Mouse (Mus musculus) hindbrain, embryonic 11.5 days (tissue): ENCODE data around the gene Invs. TPM values are rescaled to one million over a fixed set of nuclear protein-coding genes. Genes with fewer than 3 reads are reported as not detected.

ENCODE experiments used
- ATAC-seq: fragments of 200-750 bp; cut with Nextera tagmentation; 2 replicates; pipeline ENCODE4 v1.8.0; 2017; ENCODE audit warnings: mild to moderate bottlenecking, moderate TSS enrichment, moderate library complexity; ENCODE audit not compliant: low FRiP score
- DNase-seq: peaks from one replicate; pipeline ENCODE4 v3.0.0-alpha.2; 2015; ENCODE audit warnings: low spot score
- H3K27ac ChIP-seq: fragments of 300-500 bp; sonication (generic); 2 replicates; pipeline ENCODE4 v1.5.1; 2014; ENCODE audit warnings: mild to moderate bottlenecking, low read depth, low read length
- H3K27me3 ChIP-seq: fragments of 300-500 bp; sonication (generic); 2 replicates; pipeline ENCODE4 v1.6.1; 2014; ENCODE audit warnings: mild to moderate bottlenecking, low read length, moderate library complexity, mixed read lengths; ENCODE audit not compliant: control insufficient read depth, insufficient read depth
- H3K36me3 ChIP-seq: fragments of 300-500 bp; sonication (generic); 2 replicates; pipeline ENCODE4 v1.6.1; 2014; ENCODE audit warnings: mild to moderate bottlenecking, low read length, moderate library complexity, mixed read lengths; ENCODE audit not compliant: control insufficient read depth, insufficient read depth
- H3K4me1 ChIP-seq: fragments of 300-500 bp; sonication (generic); replicated peaks from 2 replicates; pipeline ENCODE4 v1.6.1; 2014; ENCODE audit warnings: low read length, mixed read lengths; ENCODE audit not compliant: control insufficient read depth, insufficient read depth
- H3K4me2 ChIP-seq: fragments of 300-500 bp; sonication (generic); replicated peaks from 2 replicates; pipeline ENCODE4 v1.6.1; 2014; ENCODE audit warnings: mild to moderate bottlenecking, low read depth, low read length
- H3K4me3 ChIP-seq: fragments of 300-500 bp; sonication (generic); 2 replicates; pipeline ENCODE4 v1.5.1; 2014; ENCODE audit warnings: low read depth, low read length
- H3K9ac ChIP-seq: fragments of 300-500 bp; sonication (generic); 2 replicates; pipeline ENCODE4 v1.6.1; 2014; ENCODE audit warnings: low read depth, low read length
- H3K9me3 ChIP-seq: fragments of 300-500 bp; sonication (generic); 2 replicates; pipeline ENCODE4 v1.6.1; 2016; ENCODE audit warnings: low read length; ENCODE audit not compliant: control insufficient read depth
- WGBS: fragments of 180-500 bp; shearing (Covaris S2); extraction: QIAGEN DNeasy Blood & Tissue Kit; methylation state at CpG from one replicate; pipeline ENCODE4 v1.1.7; 2014; 5-methylcytosine and 5-hydroxymethylcytosine counted together
- polyA plus RNA-seq: library from polyadenylated mRNA; unstranded; fragments of >200 nt; fragmentation: Nextera tagmentation; extraction: Ambion mirVana; gene quantifications from 2 replicates; pipeline ENCODE4 v1.2.1, GENCODE M21; 2014

Gene Invs
- polyA plus RNA-seq, 1 experiment from 2014 or later, result 9.4 TPM

- 93% methylated on average over 2 of the region's 2 CpGs for WGBS
- DNase-seq (no peak), ATAC-seq (no peak)
- H3K9me3 ChIP-seq, result no peaks in the 10 kb centered on the region
- H3K27ac ChIP-seq, result no peak overlapping the region
- H3K27me3 ChIP-seq, result no peaks in the 10 kb centered on the region
- no peak overlapping the region for H3K9ac ChIP-seq
- H3K4me2 ChIP-seq, result no peak overlapping the region
- H3K36me3 ChIP-seq, result 0 out of 2 replicates have a peak, but pooled peaks cover 5% of the 10 kb centered on the region
- H3K4me1 ChIP-seq, result no peaks in the 10 kb centered on the region
- H3K4me3 ChIP-seq, result no peak overlapping the region
These were observed 148.5 kb downstream of the Invs start for GRCm38 (mm10) chr4:48428054-48428453.

- 95% methylated on average over 2 of the region's 2 CpGs for WGBS
- DNase-seq (peak; percentile 10), ATAC-seq (no peak)
- 0 out of 2 replicates have a peak, but pooled peaks cover 4% of the 10 kb centered on the region for H3K36me3 ChIP-seq
- no peaks in the 10 kb centered on the region for H3K4me1 ChIP-seq
- no peak overlapping the region for H3K27ac ChIP-seq
- H3K9ac ChIP-seq, result no peak overlapping the region
- H3K9me3 ChIP-seq, result no peaks in the 10 kb centered on the region
- H3K4me3 ChIP-seq, result no peak overlapping the region
- no peak overlapping the region for H3K4me2 ChIP-seq
- no peaks in the 10 kb centered on the region for H3K27me3 ChIP-seq
These were observed 174.7 kb downstream of the Invs start for GRCm38 (mm10) chr4:48454106-48454773.

- Histone ChIP-seq H3K36me3 (no peaks in the 10 kb centered on the region), H3K4me3 (no peak overlapping the region), H3K4me2 (no peak overlapping the region), H3K27me3 (no peaks in the 10 kb centered on the region), H3K9ac (no peak overlapping the region), H3K4me1 (no peaks in the 10 kb centered on the region), H3K9me3 (no peaks in the 10 kb centered on the region), H3K27ac (no peak overlapping the region)
- ATAC-seq (no peak), DNase-seq (no peak)
- WGBS, result 96% methylated on average over 6 of the region's 6 CpGs
These were observed 178.9 kb downstream of the Invs start for GRCm38 (mm10) chr4:48458436-48458835.

- H3K36me3 ChIP-seq, result no peaks in the 10 kb centered on the region
- no peak overlapping the region for H3K9ac ChIP-seq
- H3K27me3 ChIP-seq, result no peaks in the 10 kb centered on the region
- H3K4me3 ChIP-seq, result no peak overlapping the region
- no peak for ATAC-seq
- no peaks in the 10 kb centered on the region for H3K4me1 ChIP-seq
- H3K4me2 ChIP-seq, result no peak overlapping the region
- no peaks in the 10 kb centered on the region for H3K9me3 ChIP-seq
- WGBS, result 96% methylated on average over 1 of the region's 1 CpGs
- no peak overlapping the region for H3K27ac ChIP-seq
- DNase-seq, result no peak
These were observed 181.5 kb downstream of the Invs start for GRCm38 (mm10) chr4:48461060-48461459.

GRCm38 (mm10) chr4:48470977-48471376 is 191.4 kb downstream of the Invs start:
- Histone ChIP-seq H3K4me1 (peaks cover 3% of the 10 kb centered on the region; the same call in 1 of the 2 replicates), H3K27ac (no peak overlapping the region), H3K9me3 (no peaks in the 10 kb centered on the region), H3K4me2 (no peak overlapping the region), H3K4me3 (no peak overlapping the region), H3K36me3 (peaks cover 5% of the 10 kb centered on the region; the same call in 1 of the 2 replicates), H3K27me3 (no peaks in the 10 kb centered on the region), H3K9ac (no peak overlapping the region)
- DNase-seq, result no peak
- WGBS, result 92% methylated on average over 1 of the region's 1 CpGs
- ATAC-seq, result no peak

GRCm38 (mm10) chr4:48472052-48472791 is 192.7 kb downstream of the Invs start:
- ATAC-seq (no peak), DNase-seq (peak; percentile 32)
- Histone ChIP-seq H3K27me3 (no peaks in the 10 kb centered on the region), H3K9ac (peak overlapping the region; percentile 87), H3K9me3 (no peaks in the 10 kb centered on the region), H3K4me1 (peaks cover 3% of the 10 kb centered on the region; the same call in 1 of the 2 replicates), H3K36me3 (peaks cover 5% of the 10 kb centered on the region; the same call in 1 of the 2 replicates), H3K4me3 (peak overlapping the region; percentile 90), H3K27ac (no peak overlapping the region), H3K4me2 (peak overlapping the region; percentile 70)
- 16% methylated on average over 12 of the region's 12 CpGs for WGBS

GRCm38 (mm10) chr4:48472792-48473650 is 193.5 kb downstream of the Invs start, which contains the start of gene Tex10:
Tex10 (minus strand) TSS chr4:48473459.
- peaks cover 5% of the 10 kb centered on the region; the same call in 1 of the 2 replicates for H3K36me3 ChIP-seq
- peak; percentile 98 for ATAC-seq
- no peaks in the 10 kb centered on the region for H3K9me3 ChIP-seq
- H3K27me3 ChIP-seq, result no peaks in the 10 kb centered on the region
- H3K4me3 ChIP-seq, result peak within 1 kb of the TSS; percentile 90
- H3K4me2 ChIP-seq, result peak within 1 kb of the TSS; percentile 70
- H3K4me1 ChIP-seq, result peaks cover 3% of the 10 kb centered on the region; the same call in 1 of the 2 replicates
- peak within 1 kb of the TSS; percentile 87 for H3K9ac ChIP-seq
- DNase-seq, result peak; percentile 98
- peak within 1 kb of the TSS; percentile 65; the same call in 1 of the 2 replicates for H3K27ac ChIP-seq
- WGBS, result under 1% methylated on average over 66 of the region's 89 CpGs

GRCm38 (mm10) chr4:48473651-48474011 is 194.1 kb downstream of the Invs start:
- H3K36me3 ChIP-seq, result no peaks in the 10 kb centered on the region
- H3K4me1 ChIP-seq, result peaks cover 3% of the 10 kb centered on the region; the same call in 1 of the 2 replicates
- 77% methylated on average over 2 of the region's 2 CpGs for WGBS
- H3K9ac ChIP-seq, result no peak overlapping the region; the same call in 1 of the 2 replicates
- H3K4me3 ChIP-seq, result peak overlapping the region; percentile 90
- H3K9me3 ChIP-seq, result 0 out of 2 replicates have a peak, but pooled peaks cover under 1% of the 10 kb centered on the region
- peak overlapping the region; percentile 70 for H3K4me2 ChIP-seq
- H3K27me3 ChIP-seq, result no peaks in the 10 kb centered on the region
- DNase-seq (no peak), ATAC-seq (peak; percentile 49)
- no peak overlapping the region for H3K27ac ChIP-seq
